Mouse (Mus musculus): ENCODE data around the gene Usp33. TPM values are rescaled to one million over a fixed set of nuclear protein-coding genes. Genes with fewer than 3 reads are reported as not detected.

Usp33 gene
- polyA plus RNA-seq, 1 experiment, result 12.4 TPM

DNA sequence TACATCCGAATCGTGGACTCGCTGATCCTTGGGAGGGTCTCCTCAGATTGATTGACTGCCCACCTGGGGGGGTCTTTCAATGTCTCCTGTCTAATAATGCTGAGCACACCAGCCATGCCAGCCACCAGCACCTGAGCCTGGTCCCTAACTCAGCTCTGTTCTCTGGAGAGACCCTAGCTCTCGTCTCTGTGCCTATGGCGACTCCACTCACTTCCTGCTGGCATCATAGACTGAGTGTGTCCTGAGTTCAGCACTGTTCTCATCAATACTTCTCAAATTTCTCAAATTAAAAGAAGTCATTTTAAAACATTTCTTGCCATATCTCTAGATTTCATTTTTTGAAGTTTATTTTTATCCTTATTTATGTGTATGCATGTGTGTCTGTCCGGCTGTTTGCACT, 14.2 kb upstream of the Usp33 start:
- TF ChIP-seq CTCF (IDR thresholded peaks at IDR 0.05; ENCODE audit: extremely low read depth, insufficient read length, insufficient replicate concordance, low read depth, low read length), result no peak
- no peak for TF ChIP-seq POLR2A (IDR thresholded peaks at IDR 0.05; ENCODE audit: low read depth, low read length)
- 96% methylated on average over 6 of the region's 6 CpGs for WGBS
- Histone ChIP-seq H3K4me1 (ENCODE audit: control insufficient read depth, insufficient read depth, insufficient read length, low read length) (no peaks in the 10 kb centered on the region), H3K36me3 (ENCODE audit: control insufficient read depth, insufficient read depth, low read length) (peaks cover 18% of the 10 kb centered on the region), H3K27ac (ENCODE audit: insufficient read depth, low read depth, low read length) (no peak overlapping the region), H3K27me3 (ENCODE audit: control insufficient read depth, insufficient read depth, low read length) (no peaks in the 10 kb centered on the region), H3K4me3 (ENCODE audit: low read depth, low read length) (no peak overlapping the region)

DNA sequence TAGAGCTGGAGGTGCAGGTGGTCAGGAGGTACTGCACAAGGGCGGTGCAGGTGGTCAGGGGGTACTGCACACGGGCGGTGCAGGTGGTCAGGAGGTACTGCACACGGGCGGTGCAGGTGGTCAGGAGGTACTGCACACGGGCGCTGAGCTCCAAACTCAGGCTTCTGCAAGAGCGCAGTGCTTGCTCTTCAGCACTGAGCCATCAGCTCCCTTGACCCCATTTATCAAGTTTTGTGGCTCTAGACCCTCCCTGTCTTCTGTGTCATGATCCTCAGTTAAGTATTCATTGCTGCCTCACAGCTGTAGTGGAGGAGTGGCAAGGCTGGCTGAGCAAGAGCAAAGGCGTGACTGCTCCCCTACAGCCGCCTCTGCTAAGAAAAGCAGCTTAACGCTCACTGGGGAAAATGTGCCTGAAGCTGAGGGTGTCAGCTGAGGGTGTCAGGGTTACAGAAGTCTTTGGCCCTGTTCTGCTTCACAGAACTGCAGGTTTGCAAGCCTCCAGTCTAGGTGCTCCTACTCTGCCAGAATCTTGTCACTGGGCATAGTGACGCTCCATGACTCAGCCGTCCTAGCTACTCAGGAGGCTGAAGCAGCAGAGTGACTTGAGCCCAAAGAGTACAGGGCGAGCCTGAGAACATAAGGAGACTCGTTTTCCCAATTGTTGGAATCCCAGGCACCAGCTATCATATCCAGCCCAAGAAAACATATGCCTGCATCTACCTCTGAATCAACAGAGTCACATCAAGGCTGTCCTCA, 13.6 kb upstream of the Usp33 start:
- H3K36me3 ChIP-seq (ENCODE audit: control insufficient read depth, insufficient read depth, low read length), result peaks cover 19% of the 10 kb centered on the region
- H3K4me3 ChIP-seq (ENCODE audit: low read depth, low read length), result no peak overlapping the region
- TF ChIP-seq POLR2A (IDR thresholded peaks at IDR 0.05; ENCODE audit: low read depth, low read length) (no peak), CTCF (IDR thresholded peaks at IDR 0.05; ENCODE audit: extremely low read depth, insufficient read length, insufficient replicate concordance, low read depth, low read length) (no peak)
- 92% methylated on average over 15 of the region's 15 CpGs for WGBS
- no peaks in the 10 kb centered on the region for H3K27me3 ChIP-seq (ENCODE audit: control insufficient read depth, insufficient read depth, low read length)
- no peak overlapping the region for H3K27ac ChIP-seq (ENCODE audit: insufficient read depth, low read depth, low read length)
- no peaks in the 10 kb centered on the region for H3K4me1 ChIP-seq (ENCODE audit: control insufficient read depth, insufficient read depth, insufficient read length, low read length)

DNA sequence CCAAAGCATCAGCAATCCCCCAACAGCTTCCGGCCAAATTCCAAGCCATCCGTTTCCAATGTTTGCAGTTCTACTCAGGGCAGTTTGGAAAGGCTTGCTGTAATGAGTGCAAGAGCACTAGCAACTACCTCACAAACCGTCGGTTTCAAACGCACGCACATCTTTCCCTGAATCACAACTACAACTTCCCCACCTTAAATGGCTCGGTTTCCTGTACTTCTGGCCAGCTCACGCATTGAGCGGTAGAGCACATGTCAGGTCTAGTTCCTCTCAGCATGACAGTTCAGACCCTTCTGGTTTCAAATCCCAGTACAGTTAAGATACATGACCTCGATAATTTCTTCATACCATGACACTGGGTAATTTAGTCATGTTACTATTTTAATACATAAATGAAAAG, 12.6 kb upstream of the Usp33 start:
- Histone ChIP-seq H3K27me3 (ENCODE audit: control insufficient read depth, insufficient read depth, low read length) (no peaks in the 10 kb centered on the region), H3K4me3 (ENCODE audit: low read depth, low read length) (no peak overlapping the region), H3K27ac (ENCODE audit: insufficient read depth, low read depth, low read length) (no peak overlapping the region), H3K4me1 (ENCODE audit: control insufficient read depth, insufficient read depth, insufficient read length, low read length) (no peaks in the 10 kb centered on the region), H3K36me3 (ENCODE audit: control insufficient read depth, insufficient read depth, low read length) (peaks cover 19% of the 10 kb centered on the region)
- 89% methylated on average over 10 of the region's 10 CpGs for WGBS
- TF ChIP-seq CTCF (IDR thresholded peaks at IDR 0.05; ENCODE audit: extremely low read depth, insufficient read length, insufficient replicate concordance, low read depth, low read length) (no peak), POLR2A (IDR thresholded peaks at IDR 0.05; ENCODE audit: low read depth, low read length) (no peak)

DNA sequence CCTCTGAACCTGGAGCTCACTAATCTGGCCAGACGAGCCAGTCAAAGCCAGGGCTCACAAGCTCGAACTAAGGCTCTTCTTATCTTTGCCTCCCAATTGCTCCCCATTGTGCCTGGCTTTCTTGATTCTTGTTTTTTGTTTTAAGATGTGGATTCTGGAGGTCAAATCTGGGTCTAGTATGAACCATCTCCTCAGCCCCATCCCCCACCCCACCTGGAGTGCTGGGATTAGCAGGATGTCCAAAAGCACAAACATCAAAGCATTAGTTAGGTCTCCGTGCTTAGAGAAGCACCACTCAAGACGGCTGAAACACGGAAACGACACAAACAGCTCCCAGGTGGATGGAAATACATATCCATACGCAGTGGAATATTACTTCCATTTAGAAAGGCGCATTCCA, 10.2 kb upstream of the Usp33 start:
- peaks cover 19% of the 10 kb centered on the region for H3K36me3 ChIP-seq (ENCODE audit: control insufficient read depth, insufficient read depth, low read length)

DNA sequence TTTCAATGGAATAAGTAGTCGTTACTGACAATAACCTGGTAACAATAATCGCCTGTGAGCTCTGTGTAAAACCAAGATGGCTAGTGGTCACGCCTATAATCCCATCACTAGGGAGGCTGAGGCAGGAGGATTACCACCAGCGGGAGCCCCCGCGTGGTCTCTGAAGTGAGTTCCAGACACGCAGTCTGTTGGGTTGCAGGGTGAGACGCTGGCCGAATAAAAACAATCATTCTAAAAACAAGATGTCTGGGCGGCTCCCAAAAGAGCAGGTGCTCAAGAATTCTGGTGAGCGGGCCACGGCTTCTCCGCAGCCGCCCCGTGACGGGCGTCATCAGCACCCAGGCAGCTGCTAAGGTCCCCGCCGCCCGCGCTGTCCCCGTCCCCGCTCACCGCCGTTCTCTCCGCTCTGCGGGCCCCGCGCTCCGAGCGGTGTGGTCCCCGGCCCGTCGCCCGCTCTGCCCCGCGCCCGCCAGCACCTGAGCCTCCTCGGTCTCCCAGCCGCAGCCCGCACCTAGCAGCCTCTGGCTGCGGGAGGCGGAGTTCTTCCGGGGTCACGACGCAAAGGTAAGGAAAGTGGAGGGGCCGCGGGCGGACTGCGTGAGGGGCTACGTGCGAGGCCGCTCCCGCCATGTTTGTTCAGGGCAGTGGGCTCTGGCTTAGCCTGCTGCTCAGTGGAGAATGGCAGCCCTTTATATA, 6.3 kb upstream of the Usp33 start, which contains the start of gene Miga1:
Gene Miga1 (minus strand): TSS at position 546 of the 696 bp plus-strand sequence.
- peak within 1 kb of the TSS; percentile 97 for H3K4me3 ChIP-seq (ENCODE audit: low read depth, low read length)
- no peak for TF ChIP-seq POLR2A (IDR thresholded peaks at IDR 0.05; ENCODE audit: low read depth, low read length)
- TF ChIP-seq CTCF (IDR thresholded peaks at IDR 0.05; ENCODE audit: extremely low read depth, insufficient read length, insufficient replicate concordance, low read depth, low read length), result no peak
- H3K27ac ChIP-seq (ENCODE audit: insufficient read depth, low read depth, low read length), result no peak within 1 kb of the TSS
- peaks cover 5% of the 10 kb centered on the region for H3K36me3 ChIP-seq (ENCODE audit: control insufficient read depth, insufficient read depth, low read length)
- no peaks in the 10 kb centered on the region for H3K4me1 ChIP-seq (ENCODE audit: control insufficient read depth, insufficient read depth, insufficient read length, low read length)
- H3K27me3 ChIP-seq (ENCODE audit: control insufficient read depth, insufficient read depth, low read length), result no peaks in the 10 kb centered on the region
- 1% methylated on average over 54 of the region's 54 CpGs for WGBS

More for the DNA sequence above, 10.2 kb upstream of the Usp33 start:
- H3K4me1 ChIP-seq (ENCODE audit: control insufficient read depth, insufficient read depth, insufficient read length, low read length), result no peaks in the 10 kb centered on the region
- H3K4me3 ChIP-seq (ENCODE audit: low read depth, low read length), result no peak overlapping the region
- H3K27me3 ChIP-seq (ENCODE audit: control insufficient read depth, insufficient read depth, low read length), result no peaks in the 10 kb centered on the region
- no peak overlapping the region for H3K27ac ChIP-seq (ENCODE audit: insufficient read depth, low read depth, low read length)
- WGBS, result 88% methylated on average over 8 of the region's 8 CpGs
- TF ChIP-seq CTCF (IDR thresholded peaks at IDR 0.05; ENCODE audit: extremely low read depth, insufficient read length, insufficient replicate concordance, low read depth, low read length), result no peak
- TF ChIP-seq POLR2A (IDR thresholded peaks at IDR 0.05; ENCODE audit: low read depth, low read length), result no peak

DNA sequence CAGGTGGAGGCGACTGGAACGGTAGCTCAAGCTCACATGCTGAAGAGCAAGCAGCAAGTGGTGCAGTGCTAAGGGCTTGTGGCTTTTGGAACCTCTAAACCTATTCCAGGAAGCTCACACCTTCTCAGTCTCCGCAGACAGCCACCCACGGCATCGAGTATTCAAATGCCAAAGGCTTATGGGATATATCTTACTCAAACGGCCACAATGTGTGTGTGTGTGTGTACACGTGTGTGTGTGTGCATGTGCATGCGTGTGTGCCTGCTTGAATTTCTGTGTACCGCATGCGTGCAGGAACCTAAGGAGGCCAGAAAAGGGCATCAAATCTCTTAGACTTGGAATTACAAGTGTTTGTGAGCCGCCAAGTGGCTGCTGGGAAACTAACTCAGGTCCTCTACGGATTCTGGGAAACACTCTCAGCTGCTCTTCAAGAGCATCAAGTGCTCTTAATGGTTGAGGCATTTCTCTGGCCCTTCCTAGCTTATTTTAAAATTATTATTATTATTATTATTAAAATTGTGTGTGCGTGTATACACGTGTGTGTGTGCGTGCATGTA, 3.2 kb upstream of the Usp33 start:
- 87% methylated on average over 15 of the region's 15 CpGs for WGBS
- no peak overlapping the region for H3K4me3 ChIP-seq (ENCODE audit: low read depth, low read length)

DNA sequence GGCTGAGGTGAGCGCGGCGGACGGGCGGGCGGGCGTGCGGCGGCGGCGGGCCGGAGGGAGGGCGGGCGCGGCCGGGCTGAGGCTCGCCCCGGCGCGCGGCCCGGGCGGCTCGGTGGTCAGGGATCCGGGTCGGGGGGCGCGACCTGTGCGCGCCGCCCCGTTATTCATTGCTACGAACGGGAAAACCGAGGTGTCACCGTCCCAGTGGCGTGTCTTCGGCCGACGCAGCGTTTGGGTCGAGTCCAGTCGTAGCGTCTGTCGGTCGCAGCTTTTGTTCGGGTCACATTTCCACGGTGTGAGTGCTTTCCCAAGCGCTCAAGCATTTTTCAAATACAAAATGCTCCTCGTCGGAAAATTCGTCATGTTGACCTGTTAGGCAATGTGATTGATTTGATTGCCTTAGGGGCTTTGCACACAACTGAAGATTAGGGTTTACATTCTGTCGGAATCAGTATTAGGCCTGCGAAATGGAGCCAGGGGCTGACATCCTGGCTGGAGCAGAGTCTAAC, 409 bp downstream of the Usp33 start:
- 1% methylated on average over 45 of the region's 54 CpGs for WGBS
- peak overlapping the region; percentile 52 for H3K27ac ChIP-seq (ENCODE audit: insufficient read depth, low read depth, low read length)
- H3K4me1 ChIP-seq (ENCODE audit: control insufficient read depth, insufficient read depth, insufficient read length, low read length), result peaks cover 16% of the 10 kb centered on the region
- H3K27me3 ChIP-seq (ENCODE audit: control insufficient read depth, insufficient read depth, low read length), result no peaks in the 10 kb centered on the region
- H3K36me3 ChIP-seq (ENCODE audit: control insufficient read depth, insufficient read depth, low read length), result no peaks in the 10 kb centered on the region; the same call in 1 of the 2 replicates
- TF ChIP-seq CTCF (IDR thresholded peaks at IDR 0.05; ENCODE audit: extremely low read depth, insufficient read length, insufficient replicate concordance, low read depth, low read length) (no peak), POLR2A (IDR thresholded peaks at IDR 0.05; ENCODE audit: low read depth, low read length) (no peak)
- peak overlapping the region; percentile 84 for H3K4me3 ChIP-seq (ENCODE audit: low read depth, low read length)

More for the DNA sequence above, 3.2 kb upstream of the Usp33 start:
- Histone ChIP-seq H3K4me1 (ENCODE audit: control insufficient read depth, insufficient read depth, insufficient read length, low read length) (peaks cover 2% of the 10 kb centered on the region), H3K27me3 (ENCODE audit: control insufficient read depth, insufficient read depth, low read length) (no peaks in the 10 kb centered on the region), H3K36me3 (ENCODE audit: control insufficient read depth, insufficient read depth, low read length) (no peaks in the 10 kb centered on the region; the same call in 1 of the 2 replicates), H3K27ac (ENCODE audit: insufficient read depth, low read depth, low read length) (no peak overlapping the region)
- TF ChIP-seq POLR2A (IDR thresholded peaks at IDR 0.05; ENCODE audit: low read depth, low read length), result no peak
- TF ChIP-seq CTCF (IDR thresholded peaks at IDR 0.05; ENCODE audit: extremely low read depth, insufficient read length, insufficient replicate concordance, low read depth, low read length), result no peak
